Mouse (Mus musculus): ENCODE measurements around the gene Kcnh5. TPM values are rescaled to one million over a fixed set of nuclear protein-coding genes. Genes with fewer than 3 reads are reported as not detected.

Kcnh5 gene
- total and polyA plus RNA-seq, 3 experiments: not detected

DNA sequence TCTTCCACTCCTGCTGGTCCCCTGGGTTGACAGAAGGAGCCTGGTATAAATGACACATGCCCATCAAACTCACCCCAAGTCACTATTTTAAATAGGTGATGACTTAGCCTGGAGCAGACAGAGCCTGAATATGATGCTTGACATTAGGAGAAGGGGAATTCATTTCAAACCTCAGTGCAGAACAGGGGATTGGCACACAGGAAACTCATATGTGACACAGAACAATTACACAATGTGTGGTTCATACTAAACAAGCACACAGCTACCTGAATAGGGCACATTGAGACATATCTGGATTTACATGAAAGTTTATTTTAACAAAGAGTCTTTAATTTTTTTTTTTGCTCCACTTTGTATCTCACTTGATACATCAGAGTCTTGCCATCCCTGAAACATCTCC is 276.4 kb downstream of the Kcnh5 start:
- no peak for DNase-seq (ENCODE audit: low read depth, low spot score)
- Histone ChIP-seq H3K9me3 (replicated peaks; ENCODE audit: insufficient read depth, low read length) (no peaks in the 10 kb centered on the region), H3K4me3 (ENCODE audit: control insufficient read depth in 1 of 2, insufficient read depth in 1 of 2, low read depth in 2 of 2, low read length in 2 of 2) (no peak overlapping the region), H3K4me1 (ENCODE audit: control insufficient read depth in 1 of 2, insufficient read depth in 2 of 2, low read length in 2 of 2) (no peaks in the 10 kb centered on the region), H3K27ac (ENCODE audit: control insufficient read depth, low read depth, low read length) (no peak overlapping the region), H3K27me3 (ENCODE audit: control insufficient read depth in 1 of 2, insufficient read depth in 2 of 2, low read length in 2 of 2) (no peaks in the 10 kb centered on the region), H3K79me2 (ENCODE audit: control insufficient read depth, insufficient read depth, low read length, poor library complexity) (no peaks in the 10 kb centered on the region), H3K36me3 (ENCODE audit: control insufficient read depth in 1 of 2, insufficient read depth in 2 of 2, low read length in 2 of 2) (no peaks in the 10 kb centered on the region), H3K9ac (ENCODE audit: control insufficient read depth, low read depth, low read length, poor library complexity, severe bottlenecking) (no peak overlapping the region)
- TF ChIP-seq GABPA (IDR thresholded peaks at IDR 0.05; ENCODE audit: low read depth, low read length) (no peak), POLR2AphosphoS5 (IDR thresholded peaks at IDR 0.05; ENCODE audit: borderline replicate concordance, low read depth, low read length) (no peak), ELF1 (IDR thresholded peaks at IDR 0.05; ENCODE audit: low read depth, low read length) (no peak), ZNF384 (IDR thresholded peaks at IDR 0.05; ENCODE audit: low read depth, low read length) (no peak), TAL1 (IDR thresholded peaks at IDR 0.05; ENCODE audit: low read length) (no peak), ZKSCAN1 (IDR thresholded peaks at IDR 0.05; ENCODE audit: low read depth, low read length) (no peak), GATA1 (IDR thresholded peaks at IDR 0.05; ENCODE audit: low read depth, low read length) (no peak), TBP (IDR thresholded peaks at IDR 0.05; ENCODE audit: low read depth, low read length) (no peak), MAX (IDR thresholded peaks at IDR 0.05; ENCODE audit: low read length) (no peak), SMC3 (IDR thresholded peaks at IDR 0.05; ENCODE audit: low read depth, low read length) (no peak), HCFC1 (IDR thresholded peaks at IDR 0.05; ENCODE audit: low read depth, low read length) (no peak), UBTF (IDR thresholded peaks at IDR 0.05; ENCODE audit: borderline replicate concordance, insufficient read depth, low read depth, low read length) (no peak), BHLHE40 (IDR thresholded peaks at IDR 0.05; ENCODE audit: borderline replicate concordance, low read depth, low read length) (no peak), RCOR1 (IDR thresholded peaks at IDR 0.05; ENCODE audit: low read depth, low read length) (no peak), ZMIZ1 (IDR thresholded peaks at IDR 0.05; ENCODE audit: low read depth, low read length) (no peak), MAFK (IDR thresholded peaks at IDR 0.05; ENCODE audit: borderline replicate concordance, low read depth, low read length) (no peak), MEF2A (IDR thresholded peaks at IDR 0.05; ENCODE audit: extremely low read depth, insufficient replicate concordance, low read depth, low read length, poor library complexity, severe bottlenecking) (no peak), MYB (IDR thresholded peaks at IDR 0.05; ENCODE audit: low read depth, low read length) (no peak), EP300 (IDR thresholded peaks at IDR 0.05; ENCODE audit: low read depth in 1 of 2, low read length in 2 of 2) (no peak)

DNA sequence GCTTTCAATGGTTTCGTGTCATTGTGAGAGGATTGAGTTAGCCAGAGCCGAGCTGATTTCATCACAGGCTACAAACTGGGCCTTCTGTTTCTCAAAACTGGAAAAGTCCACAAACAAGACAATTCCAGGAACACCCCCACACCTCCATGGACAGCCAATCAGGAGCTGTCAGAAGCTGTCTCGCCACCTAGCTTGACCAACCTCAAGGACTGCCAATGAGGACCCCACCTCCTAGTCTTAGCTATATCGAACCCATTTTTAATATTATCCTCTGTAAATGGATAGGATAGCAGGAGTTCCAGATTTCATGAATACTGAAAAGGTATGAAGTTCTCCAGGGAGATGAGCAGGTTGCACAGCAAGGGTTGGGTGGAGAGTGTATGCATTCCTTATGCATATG is 278.1 kb downstream of the Kcnh5 start:
- no peak overlapping the region for H3K4me3 ChIP-seq (ENCODE audit: control insufficient read depth in 1 of 2, insufficient read depth in 1 of 2, low read depth in 2 of 2, low read length in 2 of 2)
- no peaks in the 10 kb centered on the region for H3K9me3 ChIP-seq (replicated peaks; ENCODE audit: insufficient read depth, low read length)
- no peaks in the 10 kb centered on the region for H3K4me1 ChIP-seq (ENCODE audit: control insufficient read depth in 1 of 2, insufficient read depth in 2 of 2, low read length in 2 of 2)
- no peak for DNase-seq (ENCODE audit: low read depth, low spot score)
- H3K79me2 ChIP-seq (ENCODE audit: control insufficient read depth, insufficient read depth, low read length, poor library complexity): no peaks in the 10 kb centered on the region
- no peak overlapping the region for H3K27ac ChIP-seq (ENCODE audit: control insufficient read depth, low read depth, low read length)
- TF ChIP-seq MEF2A (IDR thresholded peaks at IDR 0.05; ENCODE audit: extremely low read depth, insufficient replicate concordance, low read depth, low read length, poor library complexity, severe bottlenecking) (no peak), MXI1 (IDR thresholded peaks at IDR 0.05; ENCODE audit: low read depth, low read length) (no peak), SIN3A (IDR thresholded peaks at IDR 0.05; ENCODE audit: low read length) (no peak), JUND (IDR thresholded peaks at IDR 0.05; ENCODE audit: low read depth, low read length) (no peak), SMC3 (IDR thresholded peaks at IDR 0.05; ENCODE audit: low read depth, low read length) (no peak), ELF1 (IDR thresholded peaks at IDR 0.05; ENCODE audit: low read depth, low read length) (no peak), GATA1 (IDR thresholded peaks at IDR 0.05; ENCODE audit: low read depth, low read length) (no peak), HCFC1 (IDR thresholded peaks at IDR 0.05; ENCODE audit: low read depth, low read length) (no peak), MAX (IDR thresholded peaks at IDR 0.05; ENCODE audit: low read length) (no peak), POLR2AphosphoS5 (IDR thresholded peaks at IDR 0.05; ENCODE audit: borderline replicate concordance, low read depth, low read length) (no peak), ZC3H11A (IDR thresholded peaks at IDR 0.05; ENCODE audit: low read depth, low read length) (no peak)
- no peaks in the 10 kb centered on the region for H3K36me3 ChIP-seq (ENCODE audit: control insufficient read depth in 1 of 2, insufficient read depth in 2 of 2, low read length in 2 of 2)
- no peaks in the 10 kb centered on the region for H3K27me3 ChIP-seq (ENCODE audit: control insufficient read depth in 1 of 2, insufficient read depth in 2 of 2, low read length in 2 of 2)
- H3K9ac ChIP-seq (ENCODE audit: control insufficient read depth, low read depth, low read length, poor library complexity, severe bottlenecking): no peak overlapping the region

Data from MEL (cell line).